Mouse (Mus musculus): Measurements from ENCODE around the gene Shkbp1.

Shkbp1 gene

GRCm38 (mm10) chr7:27326101-27326880 is 29.5 kb downstream of the Shkbp1 start:
- in situ Hi-C loops (cut with MboI; ENCODE audit: low pct_unique_long_range_greater_than_20kb in 1 of 2, low sequenced_read_pairs in 2 of 2, unreplicated experiment in 1 of 2), result loop anchor here in 1 of 2 experiments (5.0 kb wide), 1 partner anchor 34 kb away; no protein-coding TSS in a partner anchor

- in situ Hi-C loops (cut with MboI; ENCODE audit: low pct_unique_long_range_greater_than_20kb in 1 of 2, low sequenced_read_pairs in 2 of 2, unreplicated experiment in 1 of 2), result loop anchor here in 1 of 2 experiments (5.0 kb wide), 1 partner anchor 33 kb away; no protein-coding TSS in a partner anchor
These were observed 30.1 kb downstream of the Shkbp1 start for GRCm38 (mm10) chr7:27325697-27326096.

GRCm38 (mm10) chr7:27324928-27325327 is 30.9 kb downstream of the Shkbp1 start:
- in situ Hi-C loops (cut with MboI; ENCODE audit: low pct_unique_long_range_greater_than_20kb in 1 of 2, low sequenced_read_pairs in 2 of 2, unreplicated experiment in 1 of 2), result loop anchor here in 1 of 2 experiments (5.0 kb wide), 1 partner anchor 33 kb away; no protein-coding TSS in a partner anchor

- in situ Hi-C loops (cut with MboI; ENCODE audit: low pct_unique_long_range_greater_than_20kb in 1 of 2, low sequenced_read_pairs in 2 of 2, unreplicated experiment in 1 of 2), result no loop called here
These were observed 31.7 kb downstream of the Shkbp1 start for GRCm38 (mm10) chr7:27324161-27324560.

GRCm38 (mm10) chr7:27323001-27323400 is 32.8 kb downstream of the Shkbp1 start:
- in situ Hi-C loops (cut with MboI; ENCODE audit: low pct_unique_long_range_greater_than_20kb in 1 of 2, low sequenced_read_pairs in 2 of 2, unreplicated experiment in 1 of 2), result no loop called here

GRCm38 (mm10) chr7:27322291-27322690 is 33.5 kb downstream of the Shkbp1 start:
- in situ Hi-C loops (cut with MboI; ENCODE audit: low pct_unique_long_range_greater_than_20kb in 1 of 2, low sequenced_read_pairs in 2 of 2, unreplicated experiment in 1 of 2), result no loop called here

GRCm38 (mm10) chr7:27319411-27319810 is 36.4 kb downstream of the Shkbp1 start:
- in situ Hi-C loops (cut with MboI; ENCODE audit: low pct_unique_long_range_greater_than_20kb in 1 of 2, low sequenced_read_pairs in 2 of 2, unreplicated experiment in 1 of 2), result no loop called here

GRCm38 (mm10) chr7:27315958-27316357 is 39.9 kb downstream of the Shkbp1 start:
- in situ Hi-C loops (cut with MboI; ENCODE audit: low pct_unique_long_range_greater_than_20kb in 1 of 2, low sequenced_read_pairs in 2 of 2, unreplicated experiment in 1 of 2), result no loop called here

GRCm38 (mm10) chr7:27314393-27314792 is 41.4 kb downstream of the Shkbp1 start:
- in situ Hi-C loops (cut with MboI; ENCODE audit: low pct_unique_long_range_greater_than_20kb in 1 of 2, low sequenced_read_pairs in 2 of 2, unreplicated experiment in 1 of 2), result no loop called here

- in situ Hi-C loops (cut with MboI; ENCODE audit: low pct_unique_long_range_greater_than_20kb in 1 of 2, low sequenced_read_pairs in 2 of 2, unreplicated experiment in 1 of 2), result no loop called here
These were observed 44.1 kb downstream of the Shkbp1 start for GRCm38 (mm10) chr7:27311651-27312284.

- in situ Hi-C loops (cut with MboI; ENCODE audit: low pct_unique_long_range_greater_than_20kb in 1 of 2, low sequenced_read_pairs in 2 of 2, unreplicated experiment in 1 of 2), result no loop called here
These were observed 44.8 kb downstream of the Shkbp1 start for GRCm38 (mm10) chr7:27310996-27311535.

- in situ Hi-C loops (cut with MboI; ENCODE audit: low pct_unique_long_range_greater_than_20kb in 1 of 2, low sequenced_read_pairs in 2 of 2, unreplicated experiment in 1 of 2), result no loop called here
These were observed 45.5 kb downstream of the Shkbp1 start for GRCm38 (mm10) chr7:27310306-27310705.

GRCm38 (mm10) chr7:27309832-27310231 is 46.0 kb downstream of the Shkbp1 start:
- in situ Hi-C loops (cut with MboI; ENCODE audit: low pct_unique_long_range_greater_than_20kb in 1 of 2, low sequenced_read_pairs in 2 of 2, unreplicated experiment in 1 of 2), result loop anchor here in 1 of 2 experiments (10.0 kb wide), 1 partner anchor 365 kb away; the partner anchor contains the start of gene Map3k10

- in situ Hi-C loops (cut with MboI; ENCODE audit: low pct_unique_long_range_greater_than_20kb in 1 of 2, low sequenced_read_pairs in 2 of 2, unreplicated experiment in 1 of 2), result loop anchor here in 1 of 2 experiments (10.0 kb wide), 1 partner anchor 366 kb away; the partner anchor contains the start of gene Map3k10
These were observed 46.8 kb downstream of the Shkbp1 start for GRCm38 (mm10) chr7:27308821-27309549.

GRCm38 (mm10) chr7:27307551-27307950 is 48.3 kb downstream of the Shkbp1 start:
- in situ Hi-C loops (cut with MboI; ENCODE audit: low pct_unique_long_range_greater_than_20kb in 1 of 2, low sequenced_read_pairs in 2 of 2, unreplicated experiment in 1 of 2), result loop anchor here in 1 of 2 experiments (10.0 kb wide), 1 partner anchor 367 kb away; the partner anchor contains the start of gene Map3k10

- in situ Hi-C loops (cut with MboI; ENCODE audit: low pct_unique_long_range_greater_than_20kb in 1 of 2, low sequenced_read_pairs in 2 of 2, unreplicated experiment in 1 of 2), result loop anchor here in 1 of 2 experiments (10.0 kb wide), 1 partner anchor 368 kb away; the partner anchor contains the start of gene Map3k10
These were observed 49.4 kb downstream of the Shkbp1 start for GRCm38 (mm10) chr7:27306161-27307160.

GRCm38 (mm10) chr7:27305091-27305730 is 50.6 kb downstream of the Shkbp1 start:
- in situ Hi-C loops (cut with MboI; ENCODE audit: low pct_unique_long_range_greater_than_20kb in 1 of 2, low sequenced_read_pairs in 2 of 2, unreplicated experiment in 1 of 2), result loop anchor here in 1 of 2 experiments (10.0 kb wide), 1 partner anchor 370 kb away; the partner anchor contains the start of gene Map3k10

Measured in mouse embryonic stem cell (cell line).